Mouse (Mus musculus) midbrain, embryonic 10.5 days (tissue): ENCODE data around the gene Tekt2. TPM values are rescaled to one million over a fixed set of nuclear protein-coding genes. Genes with fewer than 3 reads are reported as not detected.

Source experiments
- DNase-seq: peaks from one replicate; pipeline ENCODE4 v3.0.0-alpha.2; 2017; ENCODE audit warnings: low spot score
- H3K27ac ChIP-seq: fragments of 300-500 bp; sonication (generic); replicated peaks from 2 replicates; pipeline ENCODE4 v1.5.1; 2016; ENCODE audit warnings: mild to moderate bottlenecking
- H3K27me3 ChIP-seq: fragments of 300-500 bp; sonication (generic); 2 replicates; pipeline ENCODE4 v1.6.1; 2016; ENCODE audit warnings: low read depth, mild to moderate bottlenecking; ENCODE audit not compliant: poor library complexity, severe bottlenecking
- H3K36me3 ChIP-seq: fragments of 300-500 bp; sonication (generic); 2 replicates; pipeline ENCODE4 v1.6.1; 2016; ENCODE audit warnings: mild to moderate bottlenecking, moderate library complexity
- H3K4me1 ChIP-seq: fragments of 300-500 bp; sonication (generic); 2 replicates; pipeline ENCODE4 v1.6.1; 2016
- H3K4me3 ChIP-seq: fragments of 300-500 bp; sonication (generic); 2 replicates; pipeline ENCODE4 v1.5.1; 2016; ENCODE audit warnings: mild to moderate bottlenecking, moderate library complexity
- H3K9me3 ChIP-seq: fragments of 300-500 bp; sonication (generic); replicated peaks from 2 replicates; pipeline ENCODE4 v1.6.1; 2016; ENCODE audit warnings: mild to moderate bottlenecking
- WGBS: fragments of 180-500 bp; shearing (Covaris S2); methylation state at CpG from one replicate; pipeline ENCODE4 v1.1.7; 2016; 5-methylcytosine and 5-hydroxymethylcytosine counted together
- polyA plus RNA-seq: library from polyadenylated mRNA; unstranded; fragments of >200 nt; fragmentation: Nextera tagmentation; extraction: Ambion mirVana; gene quantifications from 2 replicates; pipeline ENCODE4 v1.2.1, GENCODE M21; 2016

Gene Tekt2
- polyA plus RNA-seq, 1 experiment from 2014 or later = 1.1 TPM

DNA sequence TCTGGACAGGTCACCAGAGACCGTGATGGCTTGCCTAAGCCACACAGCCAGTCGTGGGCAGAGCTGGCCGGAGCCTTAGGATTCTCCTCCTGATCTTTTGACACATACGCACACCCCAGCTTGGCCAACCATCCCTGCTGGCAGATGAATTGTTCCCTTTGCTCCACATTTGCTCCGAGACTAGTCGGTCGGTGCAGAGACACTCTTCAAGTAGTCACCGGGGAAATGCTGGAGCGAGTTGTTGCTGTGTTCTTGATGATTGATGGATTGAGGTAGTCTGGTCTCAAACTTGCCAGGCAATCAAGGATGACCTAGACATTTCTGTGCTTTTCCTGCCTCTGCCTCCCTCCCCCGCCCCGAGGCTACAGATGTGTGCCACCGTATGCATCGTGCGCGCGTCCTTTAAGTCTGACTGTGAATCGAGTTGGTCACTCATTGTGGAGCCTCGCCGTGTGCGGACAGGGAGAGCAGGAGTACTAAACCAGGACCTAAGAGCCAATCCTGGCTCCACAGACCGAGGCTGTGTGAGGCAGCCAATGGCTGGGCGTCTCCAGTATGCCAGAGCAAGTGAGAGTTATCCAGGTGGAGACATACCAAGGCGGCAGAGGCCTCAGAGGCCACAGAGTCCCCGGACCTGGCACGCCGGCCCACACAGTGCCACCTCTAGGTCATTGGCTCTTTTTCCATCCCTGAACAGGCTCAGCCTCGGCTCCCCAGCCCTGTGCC lies 23.7 kb downstream of the Tekt2 start:
- no peaks in the 10 kb centered on the region for H3K36me3 ChIP-seq
- peaks cover 5% of the 10 kb centered on the region; the same call in 1 of the 2 replicates for H3K9me3 ChIP-seq
- H3K27ac ChIP-seq = no peak overlapping the region
- peak overlapping the region; percentile 46 for H3K4me3 ChIP-seq
- peak; percentile 20 for DNase-seq
- H3K27me3 ChIP-seq = peaks cover 75% of the 10 kb centered on the region
- peaks cover 27% of the 10 kb centered on the region for H3K4me1 ChIP-seq
- 3% methylated on average over 27 of the region's 27 CpGs for WGBS

DNA sequence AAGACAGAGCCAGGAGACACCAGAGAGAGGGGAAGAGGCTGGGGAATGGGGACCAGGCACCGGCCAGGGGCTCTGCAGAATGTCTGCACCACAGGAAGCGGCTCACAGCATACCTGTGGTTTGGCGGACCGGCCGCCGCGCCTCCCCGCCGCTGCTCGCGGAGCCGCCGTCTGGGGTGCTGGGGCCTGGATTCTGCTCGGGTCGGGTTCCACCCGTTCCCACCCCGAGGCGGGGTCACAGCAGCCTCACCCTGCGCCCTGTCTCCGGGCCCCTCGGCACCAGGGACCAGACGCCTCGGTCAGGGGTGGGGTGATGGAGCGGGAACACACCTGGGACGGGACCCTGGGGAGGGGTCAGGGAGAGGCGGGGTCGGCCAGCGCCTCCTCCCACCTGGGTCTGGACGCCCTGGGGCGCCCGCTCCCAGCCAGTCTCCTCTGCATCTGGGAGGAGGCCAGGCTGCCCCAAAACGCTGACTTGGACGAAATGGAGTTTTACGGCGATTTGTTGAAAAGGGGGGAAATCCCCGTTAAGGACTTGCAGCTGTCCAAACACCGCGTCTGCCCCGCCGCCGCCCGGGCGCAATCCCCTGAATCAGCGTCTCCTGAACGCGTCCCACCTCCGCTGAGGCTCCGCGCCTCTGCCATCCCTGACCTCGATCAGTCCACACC lies 24.4 kb downstream of the Tekt2 start:
- peaks cover 33% of the 10 kb centered on the region for H3K4me1 ChIP-seq
- H3K36me3 ChIP-seq = no peaks in the 10 kb centered on the region
- H3K4me3 ChIP-seq = peak overlapping the region; percentile 46
- peaks cover 2% of the 10 kb centered on the region; the same call in 1 of the 2 replicates for H3K9me3 ChIP-seq
- peak; percentile 43 for DNase-seq
- no peak overlapping the region for H3K27ac ChIP-seq
- WGBS = under 1% methylated on average over 50 of the region's 50 CpGs
- peaks cover 82% of the 10 kb centered on the region for H3K27me3 ChIP-seq

DNA sequence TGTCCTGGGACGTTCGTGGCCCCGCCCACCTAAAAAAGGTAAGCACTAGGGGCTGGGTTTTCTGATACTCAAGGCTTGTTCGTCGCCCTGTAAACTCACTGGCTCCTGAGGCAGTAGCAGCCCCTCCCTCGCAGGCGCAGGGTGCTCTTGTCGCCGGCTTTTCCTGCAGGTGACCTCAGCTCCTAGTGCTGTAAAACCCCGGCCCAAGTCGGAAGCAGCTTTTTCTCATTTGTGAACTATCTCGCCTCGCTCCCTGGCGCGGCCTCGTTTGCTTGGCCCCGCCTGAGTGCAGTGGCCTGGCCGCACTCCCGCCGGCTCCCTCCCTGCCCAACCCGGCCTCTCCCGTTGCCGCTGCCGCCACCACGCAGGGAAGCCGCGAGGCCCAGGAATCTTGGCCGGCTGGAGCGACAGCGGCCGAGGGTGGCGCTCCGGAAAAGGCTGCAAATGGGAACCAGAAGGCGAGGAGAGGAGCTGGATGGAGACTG lies 28.8 kb downstream of the Tekt2 start:
- peaks cover 27% of the 10 kb centered on the region for H3K4me1 ChIP-seq
- DNase-seq = peak; percentile 65
- peaks cover 85% of the 10 kb centered on the region for H3K27me3 ChIP-seq
- under 1% methylated on average over 34 of the region's 34 CpGs for WGBS
- peak overlapping the region; percentile 51 for H3K4me3 ChIP-seq
- no peaks in the 10 kb centered on the region for H3K9me3 ChIP-seq
- no peaks in the 10 kb centered on the region for H3K36me3 ChIP-seq
- H3K27ac ChIP-seq = peak overlapping the region; percentile 59

DNA sequence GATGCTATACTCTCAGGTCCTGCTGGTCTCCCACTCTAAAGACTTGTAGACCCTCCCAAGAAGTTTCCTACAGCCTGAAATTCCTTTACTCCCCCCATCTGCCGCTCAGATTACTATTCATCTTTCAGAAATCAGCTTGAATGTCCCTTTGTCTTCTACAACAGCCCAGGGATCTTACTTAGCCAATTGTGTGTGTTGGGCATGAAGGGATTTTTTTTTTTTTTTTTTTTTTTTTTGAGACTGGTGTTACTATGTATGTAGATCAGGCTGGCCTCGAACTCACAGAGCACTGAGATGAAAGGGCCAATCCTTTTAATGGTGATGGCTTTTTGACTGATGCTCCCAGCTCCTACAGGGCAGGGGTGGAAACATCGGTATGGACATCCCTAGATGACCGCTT lies 29.6 kb downstream of the Tekt2 start:
- H3K27me3 ChIP-seq = peaks cover 81% of the 10 kb centered on the region

DNA sequence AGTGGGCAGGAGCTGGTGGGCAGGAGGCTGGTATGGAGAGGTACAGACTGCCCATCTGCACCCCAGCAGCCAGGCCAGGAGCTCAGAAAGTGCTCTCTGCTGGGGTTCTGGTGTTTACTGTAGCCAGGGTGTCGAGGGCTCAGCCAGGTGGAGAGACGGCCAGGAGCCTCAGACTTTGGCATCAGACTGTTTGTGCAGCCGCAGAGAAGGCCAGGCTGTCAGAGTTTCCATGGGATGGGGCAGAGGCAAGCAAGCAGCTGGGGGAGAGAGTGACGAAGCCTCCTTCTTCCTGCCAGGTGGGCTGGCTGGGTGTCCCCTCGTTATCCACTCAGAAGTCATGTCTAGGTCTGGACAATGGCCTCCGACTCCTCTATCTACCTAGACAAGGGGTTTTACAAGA lies 30.3 kb downstream of the Tekt2 start:
- Histone ChIP-seq H3K27me3 (peaks cover 80% of the 10 kb centered on the region), H3K4me1 (peaks cover 22% of the 10 kb centered on the region), H3K27ac (no peak overlapping the region), H3K4me3 (no peak overlapping the region), H3K9me3 (no peaks in the 10 kb centered on the region), H3K36me3 (no peaks in the 10 kb centered on the region)
- 75% methylated on average over 6 of the region's 6 CpGs for WGBS
- DNase-seq = no peak

More for the DNA sequence above, 29.6 kb downstream of the Tekt2 start:
- Histone ChIP-seq H3K27ac (no peak overlapping the region), H3K9me3 (no peaks in the 10 kb centered on the region), H3K4me1 (peaks cover 26% of the 10 kb centered on the region), H3K4me3 (no peak overlapping the region), H3K36me3 (no peaks in the 10 kb centered on the region)
- 37% methylated on average over 4 of the region's 4 CpGs for WGBS
- no peak for DNase-seq

DNA sequence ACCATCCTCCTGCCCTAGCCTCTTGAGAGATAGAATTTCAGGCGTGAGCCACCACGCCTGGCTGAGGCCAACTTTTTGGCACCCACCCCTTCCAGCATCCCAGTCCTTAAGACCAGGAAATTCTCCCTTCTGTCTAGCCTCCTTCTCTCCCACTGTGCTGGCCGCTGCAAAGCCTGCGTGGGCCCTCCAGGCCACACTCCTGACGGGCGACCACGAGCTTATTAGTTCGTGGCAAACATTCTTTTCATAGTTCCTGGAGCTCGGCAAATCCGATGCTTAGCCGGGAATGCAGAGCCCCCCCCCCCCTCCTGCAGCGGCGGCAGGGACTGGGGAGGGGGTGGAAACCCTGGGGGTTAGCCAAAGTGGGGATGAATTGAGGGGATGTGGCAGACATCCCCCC lies 34.3 kb downstream of the Tekt2 start:
- DNase-seq = no peak
- WGBS = 29% methylated on average over 13 of the region's 13 CpGs
- Histone ChIP-seq H3K4me3 (no peak overlapping the region), H3K4me1 (peaks cover 31% of the 10 kb centered on the region), H3K36me3 (no peaks in the 10 kb centered on the region), H3K9me3 (no peaks in the 10 kb centered on the region), H3K27me3 (peaks cover 80% of the 10 kb centered on the region), H3K27ac (no peak overlapping the region; the same call in 1 of the 2 replicates)

DNA sequence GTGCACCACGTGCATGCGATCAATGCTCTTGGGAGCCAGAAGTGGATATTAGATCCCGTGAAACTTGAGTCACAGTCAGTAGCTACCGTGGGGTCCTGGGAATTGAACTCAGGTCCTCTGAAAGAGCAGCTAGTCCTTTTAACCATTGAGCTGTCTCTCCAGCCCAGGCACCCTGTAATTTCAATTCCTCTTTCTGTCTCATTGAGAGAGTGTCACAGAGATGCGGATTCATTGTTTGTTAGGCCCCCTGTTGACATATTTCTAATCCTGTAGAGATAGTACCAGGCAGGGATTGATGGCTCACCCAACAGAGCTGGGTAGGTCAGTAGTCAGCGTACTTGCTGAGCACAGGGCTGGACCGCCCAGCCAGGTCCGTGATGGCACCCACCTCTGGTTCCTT lies 35.2 kb downstream of the Tekt2 start:
- no peaks in the 10 kb centered on the region; the same call in 1 of the 2 replicates for H3K9me3 ChIP-seq
- no peak overlapping the region for H3K4me3 ChIP-seq
- no peak overlapping the region for H3K27ac ChIP-seq
- H3K36me3 ChIP-seq = no peaks in the 10 kb centered on the region
- peaks cover 80% of the 10 kb centered on the region for H3K27me3 ChIP-seq
- H3K4me1 ChIP-seq = peaks cover 30% of the 10 kb centered on the region
- 82% methylated on average over 8 of the region's 8 CpGs for WGBS
- no peak for DNase-seq

DNA sequence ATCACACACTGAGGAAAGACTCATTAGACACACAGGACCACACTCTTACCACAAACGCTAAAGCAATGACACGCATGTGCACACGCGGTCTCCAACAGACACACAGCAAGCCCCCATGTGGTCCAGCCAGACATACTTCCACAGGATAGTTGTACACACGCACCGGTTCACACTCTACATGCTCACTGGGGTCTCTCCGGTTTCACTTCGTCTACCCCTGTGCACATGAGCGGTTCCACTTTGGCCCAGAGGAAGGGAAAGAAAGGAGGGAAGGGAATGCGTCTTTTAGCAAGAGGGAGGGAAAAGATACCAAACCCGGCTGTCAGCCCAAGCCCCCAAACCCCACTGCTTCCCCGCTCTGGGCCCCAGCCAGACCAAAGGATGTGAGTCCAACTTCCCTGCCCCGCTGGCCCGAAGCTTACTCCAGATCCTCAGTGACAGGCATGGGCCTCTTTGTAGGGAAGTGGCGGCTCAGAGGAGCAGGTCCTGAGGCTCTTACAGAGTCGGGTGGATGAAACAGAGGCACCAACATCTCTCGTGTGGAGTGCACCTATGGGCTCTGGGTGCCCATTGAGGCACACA lies 37.3 kb downstream of the Tekt2 start:
- H3K27ac ChIP-seq = no peak overlapping the region
- no peaks in the 10 kb centered on the region for H3K36me3 ChIP-seq
- DNase-seq = no peak
- peaks cover 85% of the 10 kb centered on the region for H3K27me3 ChIP-seq
- 40% methylated on average over 17 of the region's 17 CpGs for WGBS
- H3K9me3 ChIP-seq = no peaks in the 10 kb centered on the region; the same call in 1 of the 2 replicates
- H3K4me1 ChIP-seq = peaks cover 33% of the 10 kb centered on the region
- no peak overlapping the region for H3K4me3 ChIP-seq

DNA sequence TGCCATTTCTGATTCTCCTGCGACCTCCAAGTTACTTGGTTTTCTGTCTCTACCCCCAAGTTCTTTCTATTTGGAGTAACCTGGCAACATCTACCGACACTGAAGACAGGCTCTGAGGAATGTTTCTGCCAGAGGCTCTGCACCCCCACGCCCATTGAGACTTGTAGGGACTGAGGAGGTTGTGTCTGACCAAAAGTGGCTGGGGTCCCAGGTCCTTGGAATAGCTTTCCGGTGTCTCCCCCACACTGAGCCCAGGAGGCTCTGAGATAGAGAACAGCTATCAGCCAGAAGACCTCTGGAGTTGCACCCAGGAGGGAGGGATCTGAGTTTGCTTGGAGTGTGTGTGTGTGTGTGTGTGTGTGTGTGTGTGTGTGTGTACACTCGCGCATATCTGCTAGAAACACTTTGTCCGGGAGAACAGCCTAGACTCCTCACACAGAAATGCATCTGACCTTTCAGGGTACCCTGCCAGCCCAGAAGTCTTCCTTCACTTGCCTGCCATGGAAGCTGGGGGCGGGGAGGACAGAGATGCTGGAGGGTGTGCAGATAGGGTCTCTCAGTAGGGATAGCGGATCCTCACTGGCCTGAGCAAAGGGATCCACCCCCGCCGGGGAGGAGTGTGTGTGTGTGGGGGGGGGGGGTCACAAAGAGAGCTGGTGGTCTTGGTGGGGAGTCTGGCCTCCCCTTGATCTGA lies 38.0 kb downstream of the Tekt2 start:
- no peak for DNase-seq
- Histone ChIP-seq H3K36me3 (no peaks in the 10 kb centered on the region), H3K9me3 (no peaks in the 10 kb centered on the region; the same call in 1 of the 2 replicates), H3K27ac (no peak overlapping the region), H3K27me3 (peaks cover 82% of the 10 kb centered on the region), H3K4me3 (peak overlapping the region; percentile 48; the same call in 1 of the 2 replicates), H3K4me1 (peaks cover 33% of the 10 kb centered on the region)
- WGBS = 39% methylated on average over 11 of the region's 11 CpGs

DNA sequence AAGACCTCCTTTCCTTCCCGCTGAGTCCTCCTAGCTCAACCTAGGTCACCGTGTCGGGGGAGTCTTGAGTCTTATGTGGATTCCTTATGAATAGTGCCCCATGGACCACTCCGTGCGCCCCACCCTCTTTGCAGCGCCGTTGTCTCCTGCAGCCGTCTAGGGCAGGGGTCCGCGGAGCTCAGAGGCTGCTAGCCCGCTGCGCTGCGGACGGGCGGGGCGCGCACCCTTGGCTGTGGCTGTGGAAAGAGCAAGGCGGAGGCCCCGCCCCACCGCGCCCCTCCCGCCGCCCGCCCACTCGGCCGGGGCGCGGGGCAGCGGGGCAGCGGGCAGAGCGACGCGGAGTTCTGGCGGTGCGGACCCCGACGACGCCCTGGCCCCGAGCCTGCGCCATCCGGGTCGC lies 39.0 kb downstream of the Tekt2 start, which contains the start of gene Col8a2:
Gene Col8a2 (plus strand): TSS at position 302 of the 400 bp plus-strand sequence.
- WGBS = 2% methylated on average over 42 of the region's 42 CpGs
- H3K4me3 ChIP-seq = peak within 1 kb of the TSS; percentile 48
- peaks cover 82% of the 10 kb centered on the region for H3K27me3 ChIP-seq
- no peaks in the 10 kb centered on the region for H3K36me3 ChIP-seq
- peak within 1 kb of the TSS; percentile 59; the same call in 1 of the 2 replicates for H3K27ac ChIP-seq
- DNase-seq = no peak
- H3K4me1 ChIP-seq = peaks cover 38% of the 10 kb centered on the region
- H3K9me3 ChIP-seq = no peaks in the 10 kb centered on the region; the same call in 1 of the 2 replicates

DNA sequence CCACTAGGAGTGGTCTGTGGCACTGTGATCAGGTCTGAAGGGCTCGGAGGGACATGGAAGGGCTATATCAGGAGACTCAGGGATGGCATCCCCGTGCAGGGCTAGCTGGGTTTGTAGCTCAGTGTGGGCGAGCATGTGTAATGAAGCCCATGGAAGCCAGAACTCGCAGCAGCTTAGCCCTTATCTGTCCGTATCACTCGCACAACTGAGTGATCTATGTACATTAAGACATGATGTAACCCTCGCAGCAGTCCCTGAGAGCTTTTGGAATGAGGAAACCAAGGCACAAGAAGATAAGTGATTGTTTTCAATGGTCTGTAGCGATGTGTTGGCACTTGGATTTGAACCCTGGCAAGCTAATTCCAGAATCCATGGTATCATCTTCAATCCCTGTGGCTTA lies 41.9 kb downstream of the Tekt2 start:
- no peak for DNase-seq
- H3K27ac ChIP-seq = no peak overlapping the region
- H3K4me3 ChIP-seq = no peak overlapping the region
- H3K4me1 ChIP-seq = peaks cover 38% of the 10 kb centered on the region
- 86% methylated on average over 8 of the region's 8 CpGs for WGBS
- no peaks in the 10 kb centered on the region; the same call in 1 of the 2 replicates for H3K9me3 ChIP-seq
- peaks cover 60% of the 10 kb centered on the region for H3K27me3 ChIP-seq
- no peaks in the 10 kb centered on the region for H3K36me3 ChIP-seq

DNA sequence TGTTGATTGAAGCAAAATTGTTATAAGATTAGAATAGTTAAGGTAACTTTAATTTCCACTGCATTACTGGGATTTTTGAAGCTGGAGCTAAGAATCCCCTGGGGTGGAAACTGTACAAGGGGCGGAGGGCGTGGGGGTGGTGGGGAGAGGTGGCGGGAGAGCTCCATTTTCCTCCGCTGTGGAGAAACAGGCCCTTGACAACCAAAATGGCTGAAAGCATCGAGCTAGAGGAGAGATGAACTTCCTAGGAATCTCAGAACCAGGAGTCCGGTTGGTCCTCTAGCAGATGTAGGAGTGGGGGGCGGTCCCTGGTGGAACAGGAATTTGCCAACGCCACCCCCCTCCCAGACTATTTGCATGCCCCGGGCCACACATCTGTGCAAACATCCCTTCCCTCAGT lies 43.8 kb downstream of the Tekt2 start:
- no peak for DNase-seq
- peaks cover 45% of the 10 kb centered on the region for H3K27me3 ChIP-seq
- no peaks in the 10 kb centered on the region; the same call in 1 of the 2 replicates for H3K9me3 ChIP-seq
- H3K36me3 ChIP-seq = no peaks in the 10 kb centered on the region
- no peak overlapping the region for H3K27ac ChIP-seq
- H3K4me1 ChIP-seq = peaks cover 31% of the 10 kb centered on the region
- WGBS = 66% methylated on average over 9 of the region's 9 CpGs
- no peak overlapping the region for H3K4me3 ChIP-seq
